ENCODE assay signal across 22 mouse cellular contexts in genomic region chr19:34202668-34203067, GRCm38 (mm10). TPM values are rescaled to one million over a fixed set of nuclear protein-coding genes. Genes with fewer than 3 reads are reported as not detected.
DNase-seq lines count a peak whose midpoint lies in the region; ATAC-seq and TF ChIP-seq lines count a peak whose summit lies in the region.
"Had no signal": no experiment of that assay in that cellular context is flagged by ENCODE, and none has a peak within 500 bp of the region (broad histone marks: within the 10 kb centered on the region; RNA-seq: fewer than 3 reads in every experiment).

No protein-coding gene starts in this region.

- H3K79me2 ChIP-seq in CH12.LX (replicated peaks; ENCODE audit: control insufficient read depth, extremely low read depth, insufficient read depth, poor library complexity, severe bottlenecking), result peaks cover 41% of the 10 kb centered on the region

- no peak for TF ChIP-seq CTCF in CH12.LX (conservative IDR thresholded peaks at IDR 0.05 in 1 of 2, IDR thresholded peaks at IDR 0.05 in 1 of 2; ENCODE audit: low read depth in 2 of 2, low read length in 2 of 2)

- in situ Hi-C loops in CH12.LX (cut with MboI; ENCODE audit: low pct_ligation_motif_present, low pct_unique_long_range_greater_than_20kb, low sequenced_read_pairs), result no loop called here

- TF ChIP-seq EP300 in CH12.LX (IDR thresholded peaks at IDR 0.05; ENCODE audit: low read length), result no peak

- 87% methylated on average over 2 of the region's 2 CpGs for WGBS in kidney, embryonic 15.5 days

- peaks cover 0 to 14% of the 10 kb centered on the region in 2 experiments for H3K36me3 ChIP-seq in CH12.LX (replicated peaks in 1 of 2; ENCODE audit: control insufficient read depth in 1 of 2, insufficient read depth in 1 of 2, low read length in 1 of 2)
- H3K36me3 ChIP-seq in kidney, embryonic 15.5 days, result no peaks in the 10 kb centered on the region
- H3K36me3 ChIP-seq: embryonic facial prominence, embryonic 13.5 days; forebrain, embryonic 12.5 days; heart, embryonic 15.5 days; hindbrain, embryonic 10.5 days; intestine, embryonic 15.5 days had no signal

- no peak overlapping the region for H3K4me3 ChIP-seq in CH12.LX (replicated peaks in 1 of 3; ENCODE audit: low read depth in 2 of 3, low read length in 2 of 3, poor library complexity in 1 of 3)
- H3K4me3 ChIP-seq in kidney, embryonic 15.5 days (replicated peaks), result no peak overlapping the region
- H3K4me3 ChIP-seq: embryonic facial prominence, embryonic 13.5 days; forebrain, embryonic 12.5 days; heart, adult 2 months; heart, embryonic 15.5 days; hindbrain, embryonic 10.5 days; intestine, embryonic 15.5 days had no signal

- dilution Hi-C loops in CH12.LX (cut with MboI; ENCODE audit: extremely low pct_ligation_motif_present, extremely low pct_unique_long_range_greater_than_20kb, low sequenced_read_pairs), result no loop called here

- no peaks in the 10 kb centered on the region for H3K27me3 ChIP-seq in CH12.LX (replicated peaks)
- no peaks in the 10 kb centered on the region for H3K27me3 ChIP-seq in kidney, embryonic 15.5 days
- H3K27me3 ChIP-seq: embryonic facial prominence, embryonic 13.5 days; forebrain, embryonic 12.5 days; heart, embryonic 15.5 days; intestine, embryonic 15.5 days had no signal

- TF ChIP-seq RAD21 in CH12.LX (IDR thresholded peaks at IDR 0.05; ENCODE audit: low read depth, low read length), result no peak

- no peak overlapping the region for H3K9ac ChIP-seq in CH12.LX (ENCODE audit: insufficient read depth, low read depth)
- H3K9ac ChIP-seq in kidney, embryonic 15.5 days, result no peak overlapping the region
- H3K9ac ChIP-seq: embryonic facial prominence, embryonic 13.5 days; forebrain, embryonic 12.5 days; heart, embryonic 15.5 days; hindbrain, embryonic 14.5 days; intestine, embryonic 15.5 days had no signal

- H3K4me2 ChIP-seq in CH12.LX (ENCODE audit: insufficient read depth, low read depth, poor library complexity, severe bottlenecking), result no peak overlapping the region
- no peak overlapping the region for H3K4me2 ChIP-seq in kidney, embryonic 15.5 days
- H3K4me2 ChIP-seq: embryonic facial prominence, embryonic 13.5 days; forebrain, embryonic 12.5 days; heart, embryonic 11.5 days; heart, embryonic 15.5 days; hindbrain, embryonic 14.5 days; intestine, embryonic 15.5 days had no signal

- peaks cover 12 to 76% of the 10 kb centered on the region in 2 experiments for H3K4me1 ChIP-seq in CH12.LX (ENCODE audit: control insufficient read depth in 1 of 2, insufficient read depth in 2 of 2)
- no peaks in the 10 kb centered on the region for H3K4me1 ChIP-seq in kidney, embryonic 15.5 days
- H3K4me1 ChIP-seq: forebrain, embryonic 12.5 days; heart, embryonic 15.5 days; hindbrain, embryonic 10.5 days; intestine, embryonic 15.5 days had no signal

- TF ChIP-seq POLR2A in CH12.LX (IDR thresholded peaks at IDR 0.05; ENCODE audit: low read depth, low read length), result no peak

- no peak for ATAC-seq in frontal cortex, adult (ENCODE audit: low TSS enrichment)
- ATAC-seq in kidney, embryonic 15.5 days (replicated peaks; ENCODE audit: low FRiP score), result no peak
- ATAC-seq: forebrain, embryonic 16.5 days; intestine, embryonic 15.5 days had no signal

- no peaks in the 10 kb centered on the region for H3K9me3 ChIP-seq in CH12.LX (replicated peaks; ENCODE audit: low read length)
- no peaks in the 10 kb centered on the region for H3K9me3 ChIP-seq in kidney, embryonic 15.5 days (replicated peaks)
- H3K9me3 ChIP-seq: embryonic facial prominence, embryonic 13.5 days; forebrain, embryonic 12.5 days; heart, embryonic 15.5 days; hindbrain, embryonic 10.5 days; intestine, embryonic 15.5 days had no signal

- H3K27ac ChIP-seq in CH12.LX (ENCODE audit: insufficient read depth, low read depth), result no peak overlapping the region
- no peak overlapping the region for H3K27ac ChIP-seq in kidney, embryonic 15.5 days
- H3K27ac ChIP-seq: embryonic facial prominence, embryonic 13.5 days; forebrain, embryonic 12.5 days; heart, adult 2 months; heart, embryonic 15.5 days; hindbrain, embryonic 10.5 days; hindbrain, embryonic 14.5 days; intestine, embryonic 15.5 days had no signal

- DNase-seq in thymus, postnatal 4 days, result peak; percentile 56
- no peak for DNase-seq in thymus, postnatal 25 days
- peak; percentile 61 for DNase-seq in CH12.LX (ENCODE audit: extremely low read depth)
- peak; percentile 63 for DNase-seq in induced T-regulatory cell, adult 2 months (ENCODE audit: low read depth)
- DNase-seq: adrenal gland, postnatal 10 days; cerebellum, adult 11-12 months; cerebellum, adult 9-10 months; cerebellum, postnatal 25 days; gastrocnemius, postnatal 14 days; heart, adult 2 months had no signal

TF ChIP-seq in CH12.LX, 34 proteins besides CTCF, POLR2A, EP300 and RAD21:
- TF ChIP-seq MXI1 (IDR thresholded peaks at IDR 0.05; ENCODE audit: low read depth, low read length) (peak; percentile 32; the same call in 1 of the 2 replicates), SIN3A (IDR thresholded peaks at IDR 0.05; ENCODE audit: low read length) (no peak)

RNA-seq across cellular contexts. Expression of gene Stambpl1, which starts 10.6 kb away (rescaled TPM):
- total RNA-seq in CH12.LX (2012; rRNA removed) (24.8 and 29.7 TPM in 2 replicates), CH12.LX (2014; rRNA removed) (48.2 and 54.9 TPM in 2 replicates)
- 37.9 and 40.6 TPM in 2 replicates for polyA plus RNA-seq in CH12.LX (2012; ENCODE audit: insufficient read length, low read depth)
- 4.3 and 5.0 TPM in 2 replicates for polyA plus RNA-seq in kidney, embryonic 15.5 days (2015; fragmentation: Nextera tagmentation; extraction: Ambion mirVana)

RNA-seq across cellular contexts. Expression of gene Ankrd22, which starts 36.8 kb away (rescaled TPM):
- total RNA-seq in CH12.LX (2012; rRNA removed) (not detected in 2 replicates), CH12.LX (2014; rRNA removed) (not detected in 2 replicates)
- not detected in 2 replicates for polyA plus RNA-seq in CH12.LX (2012; ENCODE audit: insufficient read length, low read depth)
- polyA plus RNA-seq in kidney, embryonic 15.5 days (2015; fragmentation: Nextera tagmentation; extraction: Ambion mirVana), result 0.08 and 0.09 TPM in 2 replicates
- total RNA-seq: gastrocnemius, adult 18-20 months; gastrocnemius, postnatal 14 days; heart, adult 2 months; heart, postnatal 25 days had no signal
- polyA plus RNA-seq: forebrain, embryonic 12.5 days; forebrain, embryonic 16.5 days; heart, embryonic 11.5 days; hindbrain, embryonic 10.5 days; hindbrain, embryonic 14.5 days had no signal

RNA-seq across cellular contexts. Expression of gene Acta2, which starts 52.7 kb away (rescaled TPM):
- total RNA-seq in CH12.LX (2012; rRNA removed), result not detected in 2 replicates
- 0.13 TPM in 1 of 2 replicates, not detected in the other for total RNA-seq in CH12.LX (2014; rRNA removed)
- polyA plus RNA-seq in CH12.LX (2012; ENCODE audit: insufficient read length, low read depth), result 0.31 and 0.52 TPM in 2 replicates
- 212 and 464 TPM in 2 replicates for polyA plus RNA-seq in kidney, embryonic 15.5 days (2015; fragmentation: Nextera tagmentation; extraction: Ambion mirVana)

Comparison
In these comparisons a context has a peak if more than half of its experiments do, and no peak if none do; other contexts are left out.
1. RNA of gene Acta2, which starts 52.7 kb away (polyA plus RNA-seq): 212 to 464 TPM in kidney, embryonic 15.5 days; 0.31 to 0.52 TPM in CH12.LX; every median in the first group is over 100 times any median in the second.